Mouse (Mus musculus) CH12.LX (cell line): ENCODE measurements around the gene Olfr978.

Source experiments
- BHLHE40 ChIP-seq: IDR thresholded peaks from 2 replicates; pipeline ENCODE4 v1.6.1; 2011; ENCODE audit warnings: mild to moderate bottlenecking, low read depth, low read length, improper control_type of control experiment
- CTCF ChIP-seq, 2 experiments: IDR thresholded peaks in 1 of 2; conservative IDR thresholded peaks in 1 of 2; 2 replicates each; pipeline ENCODE4 v1.5.1; 2011 to 2012; ENCODE audit warnings: low read depth in 2 of 2, low read length in 2 of 2, improper control_type of control experiment in 1 of 2, inconsistent platforms in 1 of 2, mild to moderate bottlenecking in 1 of 2, moderate library complexity in 1 of 2
- E2F4 ChIP-seq: IDR thresholded peaks from 2 replicates; pipeline ENCODE4 v1.6.1; 2011; ENCODE audit warnings: low read depth, low read length, improper control_type of control experiment; ENCODE audit not compliant: insufficient replicate concordance
- EP300 ChIP-seq: IDR thresholded peaks from 2 replicates; pipeline ENCODE4 v1.6.1; 2011; ENCODE audit warnings: low read length, improper control_type of control experiment
- KAT2A ChIP-seq: IDR thresholded peaks from 2 replicates; pipeline ENCODE4 v1.6.1; 2012; ENCODE audit warnings: low read length, improper control_type of control experiment, inconsistent platforms; ENCODE audit not compliant: insufficient replicate concordance
- MXI1 ChIP-seq: IDR thresholded peaks from 2 replicates; pipeline ENCODE4 v1.6.1; 2011; ENCODE audit warnings: mild to moderate bottlenecking, low read depth, low read length, improper control_type of control experiment
- RAD21 ChIP-seq: IDR thresholded peaks from 2 replicates; pipeline ENCODE4 v1.6.1; 2011; ENCODE audit warnings: low read depth, mild to moderate bottlenecking, low read length, improper control_type of control experiment, moderate library complexity
- TBP ChIP-seq: conservative IDR thresholded peaks from 2 replicates; pipeline ENCODE4 v1.6.1; 2011; ENCODE audit warnings: low read depth, low read length, improper control_type of control experiment
- ZC3H11A ChIP-seq: IDR thresholded peaks from 2 replicates; pipeline ENCODE4 v1.6.1; 2012; ENCODE audit warnings: low read depth, mild to moderate bottlenecking, inconsistent platforms, low read length, improper control_type of control experiment
- ZMIZ1 ChIP-seq: IDR thresholded peaks from 2 replicates; pipeline ENCODE4 v1.6.1; 2012; ENCODE audit warnings: low read depth, mild to moderate bottlenecking, inconsistent platforms, low read length, improper control_type of control experiment

DNA sequence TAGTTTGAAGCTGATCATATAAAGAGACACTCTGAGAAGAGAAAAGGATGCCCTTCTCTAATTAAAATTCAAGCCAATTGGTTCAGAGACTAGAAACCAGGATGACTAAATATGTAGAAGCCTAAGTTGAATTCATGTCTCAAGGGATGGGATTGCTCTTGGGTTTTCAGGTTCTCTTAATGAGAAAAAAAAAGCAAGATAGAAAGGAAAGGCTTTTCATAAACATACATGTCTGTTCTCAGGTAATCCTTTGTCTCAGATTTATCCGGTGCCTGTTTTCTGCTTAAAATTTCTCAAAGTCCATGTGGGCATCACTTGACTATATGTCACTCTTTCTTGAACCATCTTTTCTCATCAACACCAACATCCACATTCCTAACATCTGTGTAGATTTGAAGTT lies 11.5 kb downstream of the Olfr978 start, which contains the start of gene Olfr979:
- TF ChIP-seq TBP: no peak
- no peak for TF ChIP-seq CTCF (conservative IDR thresholded peaks at IDR 0.05 in 1 of 2, IDR thresholded peaks at IDR 0.05 in 1 of 2; ENCODE audit: low read depth in 2 of 2, low read length in 2 of 2)
- no peak for TF ChIP-seq MXI1
- TF ChIP-seq EP300: no peak
- TF ChIP-seq KAT2A: no peak
- TF ChIP-seq E2F4: no peak
- TF ChIP-seq RAD21: no peak
- TF ChIP-seq BHLHE40: no peak
- no peak for TF ChIP-seq ZC3H11A
- no peak for TF ChIP-seq ZMIZ1
